Mouse (Mus musculus): Measurements from ENCODE around the gene Ptov1.

DNA sequence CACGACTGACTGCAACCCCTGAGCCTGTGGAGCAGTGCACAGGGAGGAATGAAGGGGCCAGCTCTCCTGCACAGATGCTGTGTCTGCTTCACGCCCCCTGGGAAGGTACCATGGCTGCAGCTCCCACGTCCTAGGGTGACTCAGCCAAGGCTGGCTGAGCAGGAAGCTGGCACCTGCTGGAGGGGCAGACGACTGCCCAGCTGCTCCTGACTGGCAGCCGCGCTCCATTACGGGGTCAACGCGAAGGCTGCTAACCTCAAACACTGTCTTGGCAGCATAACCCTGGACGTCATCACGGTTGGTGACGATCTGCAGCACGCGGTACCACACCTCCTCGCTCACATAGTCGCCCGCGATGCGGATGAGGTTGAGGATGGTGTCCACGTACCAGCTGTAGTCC is 35.8 kb upstream of the Ptov1 start:
- TF ChIP-seq CTCF (IDR thresholded peaks at IDR 0.05; ENCODE audit: low read depth, low read length) = no peak
- TF ChIP-seq POLR2A (IDR thresholded peaks at IDR 0.05; ENCODE audit: extremely low read depth, insufficient read depth, low read length) = no peak
